Mouse (Mus musculus) monocyte, adult 2 months (primary cell): ENCODE results near the gene Il21r.

ENCODE experiments used
- DNase-seq, 2 experiments: peaks; one replicate each; pipeline ENCODE4 v3.0.0; 2022; ENCODE audit warnings: low spot score in 2 of 2, low read depth in 1 of 2

Il21r gene

GRCm38 (mm10) chr7:125603185-125603631 lies at the start of gene Il21r:
Gene Il21r, plus strand, starts transcription at chr7:125603429.
- DNase-seq, result peak in 1 of 2 experiments; percentile 54

GRCm38 (mm10) chr7:125553653-125554428 lies 49.4 kb upstream of the Il21r start:
- no peak for DNase-seq

GRCm38 (mm10) chr7:125554456-125555114 lies 48.6 kb upstream of the Il21r start:
- DNase-seq, result no peak

GRCm38 (mm10) chr7:125555351-125555872 lies 47.8 kb upstream of the Il21r start:
- peak; percentile 67 to 74 for DNase-seq

- no peak for DNase-seq
Measured at GRCm38 (mm10) chr7:125556096-125556495, 47.1 kb upstream of the Il21r start.

GRCm38 (mm10) chr7:125556865-125557264 lies 46.4 kb upstream of the Il21r start:
- no peak for DNase-seq

GRCm38 (mm10) chr7:125558401-125558945 lies 44.8 kb upstream of the Il21r start:
- no peak for DNase-seq

GRCm38 (mm10) chr7:125558997-125559396 lies 44.2 kb upstream of the Il21r start:
- DNase-seq, result no peak

GRCm38 (mm10) chr7:125559537-125559936 lies 43.7 kb upstream of the Il21r start:
- no peak for DNase-seq

GRCm38 (mm10) chr7:125560146-125560785 lies 43.0 kb upstream of the Il21r start:
- no peak for DNase-seq

GRCm38 (mm10) chr7:125561085-125561690 lies 42.0 kb upstream of the Il21r start:
- peak; percentile 58 to 81 for DNase-seq

- no peak for DNase-seq
Measured at GRCm38 (mm10) chr7:125562413-125562812, 40.8 kb upstream of the Il21r start.

- DNase-seq, result no peak
Measured at GRCm38 (mm10) chr7:125563093-125563492, 40.1 kb upstream of the Il21r start.

GRCm38 (mm10) chr7:125564316-125565024 lies 38.8 kb upstream of the Il21r start:
- no peak for DNase-seq

- no peak for DNase-seq
Measured at GRCm38 (mm10) chr7:125565516-125566285, 37.5 kb upstream of the Il21r start.

- DNase-seq, result no peak
Measured at GRCm38 (mm10) chr7:125566420-125566819, 36.8 kb upstream of the Il21r start.

- no peak for DNase-seq
Measured at GRCm38 (mm10) chr7:125568888-125569287, 34.3 kb upstream of the Il21r start.

GRCm38 (mm10) chr7:125571891-125572290 lies 31.3 kb upstream of the Il21r start:
- no peak for DNase-seq

GRCm38 (mm10) chr7:125572737-125573136 lies 30.5 kb upstream of the Il21r start:
- no peak for DNase-seq

- DNase-seq, result no peak
Measured at GRCm38 (mm10) chr7:125573849-125574248, 29.4 kb upstream of the Il21r start.
